Mouse (Mus musculus) embryonic fibroblast, embryonic 13.5 days (primary cell): ENCODE data around the gene Clpx.

ENCODE experiments used
- CTCF ChIP-seq: IDR thresholded peaks from 2 replicates; pipeline ENCODE4 v1.5.1; 2011; ENCODE audit warnings: mild to moderate bottlenecking, control low read depth, low read length, moderate library complexity, borderline replicate concordance; ENCODE audit not compliant: insufficient read depth
- POLR2A ChIP-seq: IDR thresholded peaks from 2 replicates; pipeline ENCODE4 v1.6.1; 2011; ENCODE audit warnings: low read depth, mild to moderate bottlenecking, control low read depth, low read length, moderate library complexity

- TF ChIP-seq CTCF (no peak), POLR2A (no peak)
Observed at GRCm38 (mm10) chr9:65325971-65326370, 31.9 kb downstream of the Clpx start.
